Mouse (Mus musculus) testis, adult 2 months (tissue): ENCODE results near the gene Adamts4.

Experiments
- CTCF ChIP-seq: fragments of 200-500 bp; IDR thresholded peaks from 2 replicates; pipeline ENCODE4 v1.5.1; 2012; ENCODE audit warnings: low read depth, mild to moderate bottlenecking, inconsistent platforms, low read length, moderate library complexity; ENCODE audit not compliant: control insufficient read depth, insufficient read depth, insufficient replicate concordance
- POLR2A ChIP-seq: fragments of 200-500 bp; IDR thresholded peaks from 2 replicates; pipeline ENCODE4 v1.6.1; 2012; ENCODE audit warnings: low read depth, mild to moderate bottlenecking, inconsistent platforms, low read length, moderate library complexity; ENCODE audit not compliant: control insufficient read depth

GRCm38 (mm10) chr1:171204249-171204644 lies 46.0 kb upstream of the Adamts4 start:
- TF ChIP-seq CTCF (no peak), POLR2A (no peak)
